Mouse (Mus musculus) right cerebral cortex, postnatal 10 days (tissue): ENCODE measurements at regions not wholly inside any gene's neighbourhood (a gene's known extent, or its start where the extent isn't known, plus 50 kb on each side); places are given as distances from the start of the nearest gene placed in this dataset.

Experiments
- DNase-seq, 2 experiments: peaks; one replicate each; pipeline ENCODE4 v3.0.0; 2021; ENCODE audit warnings: low spot score in 2 of 2

GRCm38 (mm10) chr16:92926853-92927252, 100.9 kb upstream of the Runx1 start:
- no peak for DNase-seq

DNA sequence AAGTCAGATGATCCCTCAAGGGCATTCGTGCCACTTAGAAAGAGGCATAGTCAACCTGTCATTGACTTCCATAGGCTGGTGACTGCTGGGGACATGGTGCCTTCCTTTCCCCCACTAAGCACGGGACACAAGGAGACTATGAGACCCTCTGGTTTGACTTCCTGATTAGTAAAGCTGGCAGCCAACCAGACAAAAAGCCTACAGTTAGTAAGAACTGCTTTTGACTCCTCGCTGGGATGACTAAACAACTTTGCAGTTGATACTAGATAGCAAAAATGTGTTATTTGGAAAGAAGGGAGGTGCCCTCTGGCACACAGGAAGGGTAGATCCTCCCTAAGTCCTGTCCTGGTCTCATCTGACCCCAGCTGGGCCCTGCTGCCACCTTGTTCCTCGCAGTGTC, 95.0 kb upstream of the Runx1 start:
- no peak for DNase-seq

GRCm38 (mm10) chr16:92917356-92917755, 91.4 kb upstream of the Runx1 start:
- no peak for DNase-seq

DNA sequence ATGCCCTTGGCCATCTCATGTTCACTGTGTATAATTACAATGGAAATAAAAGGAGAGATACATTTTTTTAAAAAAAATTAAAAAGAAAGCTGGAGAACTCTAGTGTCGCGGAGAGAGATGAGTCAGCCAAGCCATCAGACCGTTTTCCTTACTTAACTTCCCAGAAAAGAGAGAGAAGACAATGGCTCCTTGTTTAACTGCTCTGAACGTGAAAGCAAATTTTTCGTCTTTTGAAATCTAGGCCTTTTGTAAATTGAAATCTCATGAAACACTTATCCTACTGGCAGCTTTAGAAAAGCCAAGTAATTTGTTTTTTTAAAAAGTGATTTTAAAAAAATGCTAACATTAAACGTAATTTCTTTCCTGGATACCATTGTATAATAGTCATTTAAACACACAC, 89.7 kb upstream of the Runx1 start:
- DNase-seq: no peak

DNA sequence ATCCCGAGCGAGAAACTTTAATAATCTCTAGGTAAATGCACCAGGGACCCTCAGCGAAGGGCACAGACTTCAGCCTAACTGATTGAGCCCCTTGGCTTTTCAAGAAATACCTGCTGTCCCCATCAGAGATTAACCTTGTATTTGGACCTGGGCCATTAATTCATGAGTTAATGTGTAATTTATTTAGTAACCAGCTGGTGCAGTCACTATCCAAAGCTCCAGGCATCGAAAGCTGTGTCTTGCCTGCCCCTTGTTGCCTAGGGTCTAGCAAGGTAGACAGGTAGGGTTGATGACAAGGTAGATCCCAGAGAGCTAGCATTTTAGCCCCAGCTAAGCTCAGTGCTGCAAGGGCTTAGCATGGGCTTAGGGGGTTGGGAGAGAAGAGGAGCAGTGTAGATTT, 80.9 kb upstream of the Runx1 start:
- DNase-seq: no peak

DNA sequence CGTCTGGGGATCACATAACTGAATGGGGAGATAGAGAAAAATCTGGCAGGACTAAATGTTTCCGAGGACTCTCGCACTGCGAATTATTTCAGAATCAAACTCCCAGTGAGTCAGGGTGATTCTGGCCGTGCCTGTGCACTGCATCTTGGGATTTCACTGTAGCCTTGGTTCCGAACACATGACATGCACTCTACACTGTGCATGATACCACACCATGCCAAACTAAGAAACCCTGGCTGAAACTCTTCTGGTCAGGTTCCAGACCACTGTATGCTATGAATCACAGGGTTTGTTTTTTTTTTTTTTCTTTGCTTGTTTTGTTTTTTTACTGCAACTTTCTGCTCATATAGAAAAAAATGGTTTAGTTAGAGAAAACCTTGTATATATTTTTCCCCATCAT, 79.7 kb upstream of the Runx1 start:
- DNase-seq: no peak

DNA sequence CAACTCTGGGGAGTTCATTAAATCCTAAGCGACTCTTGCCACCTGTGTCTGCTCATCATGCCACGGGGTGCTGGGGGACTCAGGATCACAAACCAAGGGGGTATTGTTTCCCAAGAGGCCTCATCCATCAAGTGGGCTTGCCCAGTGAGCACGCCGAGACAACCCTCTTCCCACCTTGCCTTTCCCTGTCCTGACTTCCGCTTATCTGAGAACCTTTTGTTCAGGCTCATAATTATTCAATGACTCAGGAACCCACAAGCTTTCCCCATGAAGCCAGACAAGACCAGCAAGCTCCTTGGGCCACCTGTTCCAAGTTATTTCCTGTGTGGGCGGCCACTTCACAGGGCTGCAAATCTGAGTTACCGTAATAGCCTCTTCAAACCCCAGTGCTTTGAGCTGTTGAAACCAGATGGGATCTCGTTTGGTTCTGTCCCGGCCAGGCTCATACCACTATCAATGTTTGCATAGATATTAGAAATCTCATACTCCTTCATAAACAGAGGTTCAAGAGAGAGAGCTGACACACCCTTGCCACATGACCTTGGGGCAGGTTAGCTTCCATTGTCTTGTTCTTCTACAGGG, 78.0 kb upstream of the Runx1 start:
- DNase-seq: no peak

DNA sequence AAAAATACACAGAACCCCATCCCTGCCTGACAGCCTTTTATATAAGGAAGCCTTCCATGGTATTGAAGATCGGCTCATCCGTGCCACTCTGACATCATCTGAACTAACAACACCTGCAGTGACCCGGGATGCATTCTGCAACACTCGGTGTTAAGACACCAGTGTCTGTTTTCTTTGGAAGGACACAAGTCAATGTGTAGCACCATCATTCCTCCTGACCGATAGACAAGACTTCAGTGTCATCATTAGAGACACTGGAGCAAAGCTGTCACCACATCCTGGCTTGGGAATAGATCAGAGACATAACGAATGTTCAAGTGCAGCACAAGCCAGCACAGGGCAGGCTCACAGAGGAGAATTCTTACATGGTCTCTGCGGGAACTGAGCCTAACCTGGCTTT, 77.5 kb upstream of the Runx1 start:
- DNase-seq: no peak

- no peak for DNase-seq
These were observed 73.8 kb upstream of the Runx1 start for GRCm38 (mm10) chr16:92899704-92900103.

DNA sequence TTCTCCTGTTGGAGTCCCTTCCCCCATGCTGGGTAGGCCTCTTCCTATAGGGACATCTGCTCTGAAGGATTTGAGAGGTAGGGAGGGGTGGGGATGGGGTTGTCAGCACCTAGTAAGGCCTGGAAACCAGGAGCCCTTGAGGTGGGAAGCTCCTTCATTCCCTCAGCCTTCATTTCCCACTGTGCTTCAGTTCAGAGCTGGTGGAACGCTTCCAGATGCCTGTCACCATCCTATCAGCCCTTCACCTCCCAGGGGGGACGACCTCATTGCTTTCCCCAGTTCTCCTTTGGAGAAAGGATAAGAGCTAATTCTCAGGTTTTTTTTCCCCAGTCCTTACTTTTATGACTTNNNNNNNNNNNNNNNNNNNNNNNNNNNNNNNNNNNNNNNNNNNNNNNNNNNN, 65.8 kb upstream of the Runx1 start:
- no peak for DNase-seq

GRCm38 (mm10) chr16:92890713-92891112, 64.8 kb upstream of the Runx1 start:
- DNase-seq: no peak

DNA sequence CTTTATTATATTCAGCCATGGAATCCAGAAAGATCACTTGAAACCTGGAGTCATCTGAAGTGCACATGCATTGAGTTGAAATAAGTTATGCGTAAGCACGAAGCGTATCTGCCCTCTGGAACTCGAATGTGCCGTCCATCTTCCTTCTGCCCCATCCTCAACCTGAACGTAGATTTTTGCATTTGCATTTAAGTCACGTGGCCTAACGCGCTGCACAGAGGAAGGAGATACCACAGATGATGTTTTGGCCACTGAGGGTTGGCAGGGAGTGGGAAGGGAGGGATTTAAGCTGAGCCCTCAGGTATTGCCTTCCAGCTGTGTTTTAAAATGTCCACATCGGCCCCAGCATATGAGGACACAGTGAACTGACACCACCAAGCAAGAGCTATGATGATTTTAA, 63.6 kb upstream of the Runx1 start:
- DNase-seq: no peak

DNA sequence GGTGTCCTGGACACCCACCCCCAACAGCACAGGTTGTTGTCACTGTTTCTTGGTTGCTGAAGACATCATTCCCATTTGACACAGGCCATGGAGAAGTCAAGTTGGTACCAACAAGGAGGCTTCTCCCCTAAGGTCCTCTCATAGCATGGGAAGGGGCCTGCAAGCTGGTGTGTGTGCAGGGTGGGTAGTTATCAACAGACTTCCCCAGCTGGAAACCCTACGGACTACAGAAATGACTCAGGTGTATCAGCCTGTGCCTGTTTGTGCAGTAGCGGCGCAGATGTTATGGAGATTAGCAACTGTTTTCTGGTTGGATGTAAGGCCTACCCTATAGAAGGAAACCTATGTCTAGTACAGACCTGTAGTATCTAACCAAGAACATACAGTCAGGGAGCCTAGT, 60.3 kb upstream of the Runx1 start:
- no peak for DNase-seq

- no peak for DNase-seq
These were observed 57.9 kb upstream of the Runx1 start for GRCm38 (mm10) chr16:92883821-92884272.

- no peak for DNase-seq
These were observed 54.6 kb upstream of the Runx1 start for GRCm38 (mm10) chr16:92880356-92881043.

DNA sequence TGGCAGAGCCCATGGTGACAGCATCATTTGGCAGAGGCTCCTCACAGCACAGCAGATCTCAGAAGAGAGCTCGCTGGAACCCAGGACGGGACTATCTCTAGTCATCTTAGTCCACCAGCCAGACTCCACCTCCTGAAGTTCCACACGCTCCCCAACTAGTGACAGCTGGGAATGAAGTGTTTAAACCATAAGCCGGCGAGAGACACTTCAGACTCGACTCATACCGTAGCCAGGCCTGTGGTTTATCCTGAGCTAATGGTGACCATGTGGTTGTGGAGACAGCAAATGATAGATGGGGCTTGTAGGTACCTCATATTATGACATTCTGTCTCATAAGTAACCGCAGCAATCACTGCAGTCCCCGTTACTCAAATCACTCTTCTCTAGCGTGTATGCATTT, 52.1 kb upstream of the Runx1 start:
- DNase-seq: no peak
